Mouse (Mus musculus) common myeloid progenitor, adult 5-6 weeks (primary cell): Measurements from ENCODE around the gene Obp2b. TPM values are rescaled to one million over a fixed set of nuclear protein-coding genes. Genes with fewer than 3 reads are reported as not detected.

ENCODE experiments used
- ATAC-seq: replicated peaks from 2 replicates; pipeline ENCODE4 v1.8.0; 2016; ENCODE audit warnings: low read depth, mild to moderate bottlenecking, moderate TSS enrichment, inconsistent platforms; ENCODE audit not compliant: poor library complexity, severe bottlenecking
- total RNA-seq: library from RNA; stranded (forward); fragments of 200-1000, 187-1606 nt; gene quantifications from 2 replicates; pipeline ENCODE4 v1.2.3, GENCODE M21; 2017

Gene Obp2b
- total RNA-seq, 1 experiment from 2014 or later = not detected

DNA sequence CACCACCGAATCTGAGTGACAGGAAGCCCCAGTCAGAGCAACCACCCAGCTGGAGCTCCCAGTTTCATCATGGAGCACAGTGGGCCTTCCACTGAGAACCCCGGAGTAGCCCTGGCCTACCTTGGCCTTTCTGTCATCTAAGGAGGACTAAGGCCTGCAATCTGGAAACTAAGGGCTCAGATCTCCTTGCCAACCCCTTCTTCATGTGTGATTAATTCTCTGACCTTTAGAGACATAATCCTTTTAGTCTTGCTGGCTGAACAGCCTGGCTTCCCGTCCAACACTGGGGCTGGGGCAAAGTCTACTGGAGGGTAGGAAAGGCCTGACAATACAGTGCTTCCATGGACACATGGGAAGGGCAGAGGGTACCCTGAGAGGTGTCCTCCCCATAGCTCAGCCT lies 39.2 kb downstream of the Obp2b start:
- no peak for ATAC-seq

DNA sequence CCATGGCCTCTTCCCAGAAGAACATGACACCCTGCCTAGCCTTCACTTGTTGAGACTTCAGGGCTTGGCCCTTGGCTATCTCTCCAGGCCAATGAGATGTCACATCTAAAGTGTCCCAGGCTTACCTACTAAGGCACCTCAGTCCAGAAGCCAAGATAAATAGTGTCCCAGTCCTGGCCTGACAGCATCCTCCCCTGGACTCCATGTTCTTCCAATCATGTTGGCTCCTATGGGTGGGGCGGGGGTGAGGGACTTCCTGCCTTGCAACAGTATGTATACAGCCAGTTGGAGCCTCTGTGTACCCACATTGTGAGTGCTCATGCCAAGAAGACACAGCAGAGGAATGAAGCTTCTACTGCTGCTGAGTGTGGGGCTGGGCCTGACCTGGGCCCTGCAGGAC lies 39.9 kb downstream of the Obp2b start, which contains the start of gene Lcn11:
Lcn11 (plus strand) TSS at position 301 of the 400 bp plus-strand sequence.
- ATAC-seq = no peak

GRCm38 (mm10) chr2:25779076-25779475 lies 42.3 kb downstream of the Obp2b start:
- ATAC-seq = no peak

GRCm38 (mm10) chr2:25780921-25781320 lies 44.1 kb downstream of the Obp2b start:
- no peak for ATAC-seq

- ATAC-seq = no peak
These were observed 45.1 kb downstream of the Obp2b start, which contains the start of gene Gm13539 for GRCm38 (mm10) chr2:25781957-25782356. Gene Gm13539, plus strand, starts transcription at chr2:25782257.

- no peak for ATAC-seq
These were observed 48.9 kb downstream of the Obp2b start for GRCm38 (mm10) chr2:25785573-25786322.

DNA sequence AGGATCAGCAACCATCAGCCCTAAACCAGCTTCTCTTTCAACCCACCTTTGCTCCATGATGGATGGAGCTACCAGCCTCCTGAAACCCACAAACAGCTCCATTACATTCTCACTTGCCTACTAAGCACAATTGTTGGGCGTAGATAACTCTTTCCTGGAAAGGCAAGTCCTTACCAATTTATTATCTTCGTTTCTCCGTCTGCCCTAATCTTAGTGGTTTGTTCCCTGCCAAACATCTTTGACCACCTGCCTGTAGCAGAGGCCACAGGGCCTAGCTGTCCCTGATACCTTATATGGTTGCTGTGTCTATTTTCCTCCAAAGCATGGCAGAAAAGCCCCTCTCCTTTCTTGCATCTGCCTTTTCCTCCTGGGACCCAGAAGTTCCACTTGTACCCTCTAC lies 52.3 kb downstream of the Obp2b start:
- no peak for ATAC-seq

Other genes with a start within 250 kb of the Obp2b start
- not detected in 2 replicates for gene Lcn12, start 243.1 kb upstream of the Obp2b start, total RNA-seq
- gene Fbxw5, start 236.3 kb upstream of the Obp2b start, total RNA-seq = 16.6 and 21.4 TPM in 2 replicates
- gene C8g, start 235.3 kb upstream of the Obp2b start, total RNA-seq = 0.19 and 2.7 TPM in 2 replicates
- gene Traf2, start 190.1 kb upstream of the Obp2b start, total RNA-seq = 11.5 and 15.8 TPM in 2 replicates
- gene Edf1, start 179.2 kb upstream of the Obp2b start, total RNA-seq = 57.2 and 84.7 TPM in 2 replicates
- 3.4 TPM in 1 of 2 replicates, not detected in the other for gene Mamdc4, start 162.2 kb upstream of the Obp2b start, total RNA-seq
- gene Phpt1, start 161.8 kb upstream of the Obp2b start, total RNA-seq = 33.5 and 40.8 TPM in 2 replicates
- 0.55 TPM in 1 of 2 replicates, not detected in the other for gene Ajm1, start 155.3 kb upstream of the Obp2b start, total RNA-seq
- gene Rabl6, start 128.5 kb upstream of the Obp2b start, total RNA-seq = 78.2 and 83.9 TPM in 2 replicates
- not detected in 2 replicates for gene Ccdc183, start 119.3 kb upstream of the Obp2b start, total RNA-seq
- 6.4 and 23.9 TPM in 2 replicates for gene Tmem141, start 115.0 kb upstream of the Obp2b start, total RNA-seq
- 1.6 and 2.4 TPM in 2 replicates for gene Fcna, start 109.0 kb upstream of the Obp2b start, total RNA-seq
- gene Lcn8, start 83.9 kb upstream of the Obp2b start, total RNA-seq = not detected in 2 replicates
- not detected in 2 replicates for gene Lcn5, start 79.1 kb upstream of the Obp2b start, total RNA-seq
- not detected in 2 replicates for gene Lcn6, start 60.2 kb upstream of the Obp2b start, total RNA-seq
- not detected in 2 replicates for gene Lcn10, start 54.3 kb upstream of the Obp2b start, total RNA-seq
- gene Obp2a, start 37.0 kb upstream of the Obp2b start, total RNA-seq = not detected in 2 replicates
- gene Bmyc, start 30.3 kb upstream of the Obp2b start, total RNA-seq = 7.8 and 9.7 TPM in 2 replicates
- not detected in 2 replicates for gene Lcn3, start 28.6 kb downstream of the Obp2b start, total RNA-seq
- not detected in 2 replicates for gene Lcn11, start 40.0 kb downstream of the Obp2b start, total RNA-seq
- gene Gm13539, start 45.2 kb downstream of the Obp2b start, total RNA-seq = not detected in 2 replicates
- gene Glt6d1, start 78.8 kb downstream of the Obp2b start, total RNA-seq = not detected in 2 replicates
- gene Lcn9, start 86.1 kb downstream of the Obp2b start, total RNA-seq = not detected in 2 replicates
- not detected in 2 replicates for gene Sohlh1, start 110.2 kb downstream of the Obp2b start, total RNA-seq
- gene Kcnt1, start 126.7 kb downstream of the Obp2b start, total RNA-seq = not detected in 2 replicates
- gene Camsap1, start 246.3 kb downstream of the Obp2b start, total RNA-seq = 46.6 and 58.5 TPM in 2 replicates